Mouse (Mus musculus) heart, adult 11 months (tissue): Measurements from ENCODE around the gene Tcl1b4.
"Not testable (repeated sequence)": the region's sequence is repeated elsewhere in the genome, so short reads cannot be mapped to it uniquely, and the experiment has no call there.

Experiments
- DNase-seq: peaks from one replicate; pipeline ENCODE4 v3.0.0; 2022

Tcl1b4 gene

DNA sequence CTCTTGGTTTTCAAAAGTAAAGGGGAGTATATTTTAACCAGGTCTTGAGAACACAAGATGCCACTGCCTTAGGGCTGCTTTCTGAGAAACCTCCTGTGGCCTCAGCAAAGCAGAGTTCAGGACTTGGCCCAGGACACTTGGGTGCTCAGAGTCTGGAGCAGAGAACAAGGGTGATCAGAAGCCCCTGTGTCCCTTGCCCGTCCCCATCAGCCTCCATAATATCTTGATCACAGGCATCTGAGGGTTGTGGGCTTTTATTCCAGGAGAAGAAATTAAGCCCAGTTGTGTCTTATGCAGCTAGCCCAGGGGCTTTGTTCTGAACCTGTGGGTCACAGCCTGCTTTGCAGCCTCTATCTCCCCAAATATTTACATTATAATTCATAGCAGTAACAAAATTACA is at the start of gene Tcl1b4:
TSS of gene Tcl1b4 (plus strand) at position 301 of the 400 bp plus-strand sequence.
- not testable (repeated sequence) for DNase-seq

DNA sequence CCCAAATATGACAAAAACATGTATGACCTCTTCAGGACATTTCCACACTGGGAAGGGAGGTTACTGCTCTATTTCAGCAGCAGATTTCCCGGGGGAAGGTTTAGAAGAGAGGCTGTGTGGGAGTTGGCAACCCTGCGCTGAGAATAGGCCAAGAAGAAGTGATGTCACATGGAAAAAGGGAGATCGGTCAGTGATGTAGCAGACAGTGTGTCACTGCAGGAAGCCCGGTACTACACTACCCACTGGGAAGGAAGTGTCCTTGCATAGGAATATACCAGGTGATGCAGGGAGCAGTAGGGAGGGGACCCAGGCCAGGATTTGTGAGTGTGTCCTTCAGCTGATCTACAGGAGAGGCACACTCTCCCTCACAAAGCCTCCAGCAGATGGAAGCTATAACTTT is 46.5 kb upstream of the Tcl1b4 start:
- DNase-seq: not testable (repeated sequence)

DNA sequence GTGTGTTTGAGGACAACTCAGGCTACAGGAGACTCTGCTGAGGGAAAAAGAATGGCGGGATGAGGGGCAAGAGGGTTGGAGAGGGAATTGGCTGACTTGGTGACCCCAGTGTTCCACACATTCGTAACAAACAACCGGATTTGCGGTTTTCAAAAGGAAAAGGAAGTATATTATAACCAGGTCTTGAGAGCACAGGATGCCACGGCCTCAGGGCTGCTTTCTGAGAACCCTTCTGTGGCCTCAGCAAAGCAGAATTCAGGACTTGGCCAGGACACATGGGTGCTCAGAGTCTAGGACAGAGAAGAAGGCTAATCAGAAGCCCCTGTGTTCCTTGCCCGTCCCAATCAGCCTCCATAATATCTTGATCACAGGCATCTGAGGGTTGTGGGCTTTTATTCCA is 42.9 kb upstream of the Tcl1b4 start:
- DNase-seq: no peak

DNA sequence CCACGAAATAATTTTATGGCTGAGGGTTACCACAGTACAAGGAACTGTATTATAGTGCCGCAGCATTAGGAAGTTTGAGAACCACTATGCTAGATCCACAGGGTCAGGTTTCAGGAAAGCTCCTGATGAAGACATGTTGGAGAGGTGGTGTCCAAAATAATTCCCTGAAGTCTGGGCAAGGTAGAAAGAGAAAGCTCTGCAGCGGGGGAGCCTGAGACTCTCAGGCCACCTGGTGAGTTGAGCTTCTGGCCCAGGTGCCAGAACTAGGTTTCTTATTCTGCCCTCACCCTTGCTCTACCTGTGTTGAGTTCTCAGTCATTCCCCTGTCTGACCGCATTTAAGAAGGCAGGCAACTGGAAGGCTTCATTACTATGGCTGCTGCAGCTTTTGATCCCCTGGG is 42.4 kb upstream of the Tcl1b4 start, which contains the start of gene Tcl1b1:
TSS of gene Tcl1b1 (plus strand) at position 301 of the 400 bp plus-strand sequence.
- no peak for DNase-seq

DNA sequence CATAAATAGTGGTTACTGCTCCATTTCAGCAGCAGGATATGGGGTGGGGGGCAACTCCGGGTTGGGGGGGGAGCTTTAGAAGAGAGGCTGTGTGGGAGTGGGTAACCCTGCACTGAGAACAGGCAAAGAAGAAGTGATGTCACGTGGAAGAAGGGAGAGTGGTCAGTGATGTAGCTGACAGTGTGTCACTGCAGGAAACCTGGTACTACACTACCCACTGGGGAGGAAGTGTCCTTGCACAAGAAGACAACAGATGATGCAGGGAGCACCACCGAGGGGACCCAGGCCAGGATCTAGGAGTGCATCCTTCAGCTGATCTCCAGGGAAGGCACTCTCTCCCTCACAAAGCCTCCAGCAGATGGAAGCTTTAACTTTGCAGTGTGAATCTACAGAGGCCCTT is 35.0 kb upstream of the Tcl1b4 start:
- no peak for DNase-seq

DNA sequence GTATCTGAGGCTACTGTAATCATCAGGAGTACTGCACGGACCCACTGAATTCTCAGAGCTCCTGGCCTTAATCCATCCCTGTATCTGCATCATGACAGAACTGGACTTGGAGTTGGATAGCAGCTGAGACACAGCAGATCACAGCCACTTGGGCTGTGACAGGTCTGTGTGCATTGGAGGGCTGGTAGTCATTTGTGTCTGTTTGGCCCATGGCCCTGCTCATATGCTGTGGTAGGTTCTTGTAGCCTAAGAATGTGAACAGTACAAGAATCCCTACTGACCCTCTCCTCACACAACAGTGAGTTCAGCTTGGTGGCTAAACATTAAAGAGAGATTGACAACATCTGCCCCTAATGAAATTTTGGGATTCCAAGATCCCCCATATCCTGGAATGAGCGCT is 28.4 kb upstream of the Tcl1b4 start:
- no peak for DNase-seq

DNA sequence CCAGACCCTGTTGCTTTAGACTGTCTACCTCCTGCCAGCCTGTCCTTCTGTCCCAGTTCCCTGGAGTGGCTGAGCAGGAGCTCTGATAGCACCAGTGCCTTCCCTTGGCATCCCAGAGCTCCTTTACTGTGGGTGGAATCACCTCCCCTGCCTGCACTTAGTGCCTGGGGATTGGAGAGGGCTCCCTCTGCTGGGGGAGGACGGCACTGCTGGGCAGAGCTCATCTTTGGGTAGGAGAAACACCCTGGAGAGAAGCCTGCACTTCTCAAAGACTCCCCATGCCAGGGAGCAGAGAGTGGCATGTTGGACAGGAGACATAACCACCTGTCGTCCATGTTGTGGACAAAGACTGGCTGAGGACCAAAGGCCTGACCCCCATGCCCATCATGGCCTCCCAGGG is 27.4 kb upstream of the Tcl1b4 start:
- DNase-seq: not testable (repeated sequence)

DNA sequence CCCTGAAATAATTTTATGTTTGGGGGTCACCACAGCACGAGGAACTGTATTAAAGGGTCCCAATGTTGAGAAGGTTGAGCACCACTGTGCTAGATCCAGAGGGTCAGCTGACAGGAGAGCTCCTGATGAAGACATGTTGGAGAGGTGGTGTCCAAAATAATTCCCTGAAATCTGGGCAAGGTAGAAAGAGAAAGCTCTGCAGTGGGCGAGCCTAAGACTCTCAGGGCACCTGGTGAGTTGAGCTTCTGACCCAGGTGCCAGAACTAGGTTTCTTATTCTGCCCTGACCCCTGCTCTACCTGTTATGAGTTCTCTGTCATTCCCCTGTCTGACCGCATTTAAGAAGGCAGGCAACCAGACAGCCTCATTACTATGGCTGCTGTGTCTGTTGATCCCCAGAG is 25.7 kb upstream of the Tcl1b4 start, which contains the start of gene Tcl1b5:
TSS of gene Tcl1b5 (plus strand) at position 301 of the 400 bp plus-strand sequence.
- DNase-seq: not testable (repeated sequence)

DNA sequence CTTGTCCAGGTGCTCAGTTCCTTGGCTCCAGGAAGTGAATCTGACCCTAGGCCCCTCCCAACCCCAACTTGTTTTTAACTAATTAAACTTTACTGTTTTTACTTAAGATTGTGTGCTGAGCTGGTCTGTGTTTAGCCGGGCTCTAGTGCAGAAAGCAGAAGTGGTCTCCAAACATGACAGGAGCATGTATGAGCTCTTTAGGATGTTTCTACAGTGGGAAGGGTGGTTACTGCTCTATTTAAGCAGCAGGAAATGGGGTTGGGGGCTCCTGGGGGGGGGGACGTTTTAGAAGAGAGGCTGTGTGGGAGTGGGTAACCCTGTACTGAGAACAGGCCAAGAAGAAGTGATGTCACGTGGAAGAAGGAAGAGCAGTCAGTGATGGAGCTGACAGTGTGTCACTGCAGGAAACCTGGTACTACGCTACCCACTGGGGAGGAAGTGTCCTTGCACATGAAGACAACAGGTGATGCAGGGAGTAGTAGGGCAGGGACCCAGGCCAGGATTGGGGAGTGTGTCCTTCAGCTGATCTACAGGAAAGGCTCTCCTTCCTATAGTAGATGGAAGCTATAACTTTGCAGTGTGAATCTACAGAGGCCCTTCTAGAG is 20.6 kb upstream of the Tcl1b4 start:
- DNase-seq: not testable (repeated sequence)

DNA sequence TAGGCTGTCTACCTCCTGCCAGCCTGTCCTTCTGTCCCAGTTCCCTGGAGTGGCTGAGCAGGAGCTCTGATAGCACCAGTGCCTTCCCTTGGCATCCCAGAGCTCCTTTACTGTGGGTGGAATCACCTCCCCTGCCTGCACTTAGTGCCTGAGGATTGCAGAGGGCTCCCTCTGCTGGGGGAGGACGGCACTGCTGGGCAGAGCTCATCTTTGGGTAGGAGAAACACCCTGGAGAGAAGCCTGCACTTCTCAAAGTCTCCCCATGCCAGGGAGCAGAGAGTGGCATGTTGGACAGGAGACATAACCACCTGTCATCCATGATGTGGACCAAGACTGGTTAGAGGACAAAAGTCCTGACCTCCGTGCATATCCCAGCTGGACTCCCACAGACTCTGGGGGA is 12.8 kb upstream of the Tcl1b4 start:
- DNase-seq: not testable (repeated sequence)

DNA sequence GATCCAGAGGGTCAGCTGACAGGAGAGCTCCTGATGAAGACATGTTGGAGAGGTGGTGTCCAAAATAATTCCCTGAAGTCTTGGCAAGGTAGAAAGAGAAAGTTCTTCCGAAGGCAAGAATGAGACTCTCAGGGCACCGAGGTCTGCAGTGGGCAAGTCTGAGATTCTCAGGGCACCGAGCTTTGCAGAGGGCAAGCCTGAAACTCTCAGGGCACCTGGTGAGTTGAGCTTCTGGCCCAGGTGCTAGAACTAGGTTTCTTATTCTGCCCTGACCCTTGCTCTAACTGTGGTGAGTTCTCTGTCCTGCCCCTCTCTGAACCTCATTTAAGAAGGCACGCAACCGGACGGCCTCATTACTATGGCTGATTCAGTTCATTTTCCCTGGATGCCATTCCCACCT is 11.0 kb upstream of the Tcl1b4 start, which contains the start of gene Tcl1b3:
TSS of gene Tcl1b3 (plus strand) at position 301 of the 400 bp plus-strand sequence.
- DNase-seq: not testable (repeated sequence)

DNA sequence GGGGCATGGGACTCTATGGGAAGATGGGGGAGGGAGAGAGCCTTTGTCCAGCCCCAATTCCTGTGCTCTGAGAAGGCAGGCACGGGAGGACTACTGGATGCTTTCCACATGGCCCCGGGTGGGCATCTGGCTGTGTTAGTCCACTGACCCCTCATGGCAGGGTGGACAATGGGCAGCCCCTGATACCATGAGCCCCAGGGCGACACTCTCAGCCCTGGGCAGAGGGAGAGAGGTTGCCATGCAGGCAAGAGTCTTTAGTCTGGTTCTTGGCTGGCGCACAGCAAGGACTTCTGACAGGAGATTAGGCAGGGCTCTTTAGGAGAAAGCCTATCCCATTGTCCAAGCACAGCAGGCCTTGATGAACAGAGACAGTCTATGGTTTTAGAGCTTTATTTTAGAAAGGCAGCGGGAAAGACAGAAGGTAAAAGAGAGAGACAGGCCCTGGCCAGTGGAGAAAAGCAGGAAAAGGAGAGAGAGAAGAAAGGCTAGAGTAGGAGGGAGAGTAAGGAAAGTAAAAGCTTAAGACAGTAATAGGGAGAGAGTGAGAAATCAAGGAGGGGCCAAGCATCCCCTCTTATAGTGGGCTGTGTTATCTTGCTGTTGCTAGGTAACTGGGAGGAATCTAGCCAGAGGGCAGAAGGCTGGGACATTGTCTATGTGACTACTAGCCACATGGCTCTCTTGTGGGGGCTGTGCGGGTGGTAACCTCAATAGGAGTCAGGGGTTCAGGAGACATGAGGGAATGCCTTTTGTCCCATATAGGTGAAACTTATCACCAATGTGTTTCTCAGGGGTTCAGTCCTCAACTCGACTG is 1.9 kb upstream of the Tcl1b4 start:
- DNase-seq: not testable (repeated sequence)

DNA sequence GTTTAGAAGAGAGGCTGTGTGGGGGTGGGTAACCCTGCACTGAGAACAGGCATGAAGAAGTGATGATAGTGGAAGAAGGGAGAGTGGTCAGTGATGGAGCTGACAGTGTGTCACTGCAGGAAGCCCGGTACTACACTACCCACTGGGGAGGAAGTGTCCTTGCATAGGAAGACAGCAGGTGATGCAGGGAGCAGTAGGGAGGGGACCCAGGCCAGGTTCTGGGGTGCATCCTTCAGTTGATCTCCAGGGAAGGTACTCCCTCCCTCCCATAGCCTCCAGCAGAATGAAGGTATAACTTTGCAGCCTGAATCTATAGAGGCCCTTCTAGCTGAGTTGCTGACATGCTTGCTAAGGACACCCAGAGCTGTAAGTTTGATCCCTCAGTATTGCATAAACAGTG is 5.3 kb downstream of the Tcl1b4 start:
- DNase-seq: peak; percentile 61

DNA sequence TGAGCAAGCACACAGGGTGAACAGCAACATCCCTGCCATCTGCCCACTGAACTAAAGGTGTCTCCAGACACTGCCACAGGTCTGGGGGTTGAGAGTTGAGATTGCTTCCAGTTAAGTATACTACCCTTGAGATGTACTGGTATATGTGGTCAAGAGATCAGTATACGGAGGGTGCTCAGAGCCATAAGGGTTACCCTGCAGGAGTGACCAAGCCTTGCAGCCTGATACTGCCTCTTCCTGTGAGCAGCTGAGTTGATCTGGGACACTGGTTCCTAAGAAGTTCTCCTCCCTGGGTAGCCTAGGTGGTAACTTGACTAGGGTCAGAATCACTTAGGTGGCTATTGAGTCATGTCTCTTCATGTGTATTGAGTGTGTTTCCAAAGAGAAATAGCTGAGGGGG is 6.7 kb downstream of the Tcl1b4 start:
- peak; percentile 74 for DNase-seq

DNA sequence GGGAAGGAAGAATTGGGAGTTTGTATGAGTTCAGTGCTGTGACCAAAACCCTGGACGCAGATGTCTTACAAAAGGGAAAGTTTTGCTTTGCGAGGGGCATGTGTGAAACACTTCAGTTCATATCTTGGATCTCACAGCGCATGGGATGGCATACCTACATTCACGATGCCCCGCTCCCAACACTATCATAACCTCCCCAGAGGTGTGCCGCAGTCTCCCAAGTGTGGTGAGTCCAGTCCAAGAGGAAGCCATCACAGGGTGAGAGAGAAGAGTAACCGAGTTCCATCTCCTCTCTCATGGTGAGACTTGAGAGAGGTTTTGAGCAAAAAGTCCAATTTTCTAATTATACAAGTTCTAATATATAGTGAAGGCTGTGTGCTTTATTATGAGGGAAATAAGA is 7.5 kb downstream of the Tcl1b4 start:
- peak; percentile 75 for DNase-seq

DNA sequence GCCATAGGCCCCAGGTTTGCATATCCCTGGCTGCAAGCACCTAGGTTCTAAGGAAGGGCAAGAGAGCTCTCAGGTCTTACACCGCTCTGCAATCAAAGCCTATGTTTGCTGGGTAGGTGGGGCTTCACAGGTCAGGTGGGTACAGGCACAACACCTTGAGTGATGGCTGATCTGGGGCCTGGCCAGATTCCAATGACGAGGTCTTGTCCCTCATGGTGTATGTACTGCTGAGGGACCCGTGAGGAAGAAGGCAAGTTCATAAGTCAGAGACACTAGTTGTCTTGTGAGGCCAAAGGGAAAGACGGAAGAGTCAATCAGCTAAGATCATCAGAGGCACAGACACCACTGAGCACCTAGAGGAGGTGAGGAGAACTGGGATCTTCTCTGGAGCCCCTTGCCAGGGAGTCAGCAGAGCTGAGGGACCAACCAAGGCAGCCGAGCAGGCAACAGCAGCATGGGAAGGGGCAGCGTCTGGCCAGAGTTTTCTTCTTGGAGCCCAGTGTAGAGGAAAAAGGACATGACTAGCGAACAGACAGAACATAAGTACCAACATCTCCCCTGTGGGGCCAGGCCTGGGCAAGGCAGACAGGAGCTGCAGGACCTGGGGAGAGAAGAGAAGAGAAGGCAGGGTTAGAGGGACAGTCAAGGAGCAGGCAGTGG is 15.5 kb downstream of the Tcl1b4 start:
- DNase-seq: peak; percentile 61

DNA sequence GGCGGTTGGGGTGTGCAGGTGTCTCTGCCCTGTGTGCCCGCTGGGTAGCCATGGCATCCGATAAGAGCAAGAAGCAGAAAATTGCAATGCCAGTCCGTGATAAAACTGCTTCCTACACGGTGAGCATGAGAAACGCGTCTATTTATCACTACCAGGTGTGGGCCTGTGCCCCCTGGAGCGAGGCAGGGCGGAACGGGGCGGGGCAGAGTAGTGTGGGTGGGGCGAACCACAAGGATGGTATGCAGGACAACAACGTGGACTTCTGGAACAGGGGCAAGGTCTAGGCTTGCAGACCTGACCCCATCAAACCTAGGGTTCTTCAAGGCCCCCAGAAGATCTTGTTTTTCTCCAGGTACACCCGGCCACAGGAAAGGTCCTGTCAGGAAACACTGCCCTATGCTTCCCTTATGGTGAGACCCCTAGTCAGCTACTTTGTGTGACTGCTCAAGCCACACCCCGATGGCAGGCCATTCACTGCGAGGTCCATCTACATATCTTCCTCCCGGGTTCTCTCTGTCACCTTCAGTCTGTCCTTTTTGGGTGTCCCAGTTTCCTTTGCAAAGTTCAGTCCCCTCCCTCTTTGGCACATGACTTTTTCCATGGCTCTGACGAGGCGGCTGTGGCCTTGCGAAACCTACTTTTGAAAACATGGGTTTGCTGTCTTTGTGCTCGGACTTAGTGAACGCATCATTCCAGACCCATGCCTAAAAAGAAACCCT is 21.0 kb downstream of the Tcl1b4 start, which contains the start of gene Tcl1:
TSS of gene Tcl1 (minus strand) at position 193 of the 719 bp plus-strand sequence.
- DNase-seq: peak; percentile 55

DNA sequence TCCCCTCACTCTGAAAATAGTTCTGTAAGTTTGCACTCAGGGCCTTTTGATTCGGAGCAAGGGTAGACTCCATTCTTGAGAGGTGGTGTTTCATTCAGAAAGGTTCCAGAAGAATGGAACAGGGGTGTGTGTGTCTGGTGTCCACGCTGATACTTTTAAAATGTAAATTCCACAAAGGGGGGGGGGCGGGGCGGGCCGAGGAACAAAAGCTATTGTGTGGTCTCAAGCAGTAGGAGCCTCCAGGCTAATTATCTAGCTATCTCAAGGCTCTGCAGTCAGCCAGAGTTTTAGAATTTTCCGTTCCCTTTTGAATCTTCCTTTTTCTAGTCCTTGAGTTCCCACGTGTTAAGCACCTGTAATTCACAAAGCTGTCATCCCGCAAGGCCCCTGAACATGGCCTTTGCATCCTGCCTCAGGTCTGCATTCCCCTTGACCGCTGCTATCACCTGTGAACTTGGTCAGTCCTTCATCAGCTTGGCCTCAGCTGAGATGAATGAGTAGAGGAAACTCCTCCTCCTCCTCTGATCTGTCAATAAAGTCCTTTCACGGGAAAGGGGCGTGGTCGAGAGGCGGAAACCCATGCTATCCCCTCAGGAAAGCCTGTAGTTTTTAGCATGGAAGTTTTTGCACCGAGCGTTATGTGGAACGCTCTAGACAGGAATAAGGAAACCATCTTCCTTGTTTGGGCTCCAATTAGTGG is 23.0 kb downstream of the Tcl1b4 start:
- DNase-seq: peak; percentile 48

DNA sequence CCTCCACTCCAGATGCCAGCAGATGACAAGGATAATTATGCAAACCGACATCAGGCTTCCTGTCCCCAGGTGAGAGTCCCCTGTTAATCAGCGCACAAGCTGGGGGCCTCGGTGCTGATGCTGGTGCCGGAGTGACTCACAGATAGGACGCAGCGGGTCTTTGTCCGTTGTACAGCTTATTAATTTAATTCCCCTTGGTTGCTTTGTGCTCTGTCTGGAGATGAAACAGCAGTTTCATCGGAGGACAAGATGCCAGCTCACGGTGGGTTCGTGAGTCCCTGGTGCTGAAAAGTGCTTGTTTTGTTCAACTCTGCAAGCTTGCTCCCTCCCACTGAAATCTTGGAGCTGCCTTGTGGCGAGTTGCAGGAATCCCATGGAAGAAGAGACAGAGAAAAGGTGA is 32.6 kb downstream of the Tcl1b4 start:
- peak; percentile 51 for DNase-seq

DNA sequence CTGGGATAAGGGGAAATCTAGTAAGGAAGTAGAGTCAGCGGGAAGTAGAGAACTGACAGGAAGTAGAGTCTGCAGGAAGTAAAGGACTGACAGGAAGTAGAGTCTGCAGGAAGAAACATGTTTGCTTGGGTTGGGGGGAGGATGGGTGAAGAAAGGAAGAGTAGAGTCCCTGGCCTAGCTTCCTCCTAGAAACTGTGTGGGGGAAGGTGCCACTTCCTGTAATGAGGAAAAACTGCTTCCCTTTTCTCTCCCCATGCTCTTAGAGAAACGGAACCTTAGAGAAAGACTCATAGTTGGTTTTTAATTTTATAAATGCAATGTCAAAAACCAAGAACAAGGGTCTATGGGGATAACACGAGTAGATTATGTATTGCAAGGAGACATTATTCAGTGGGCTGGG is 33.3 kb downstream of the Tcl1b4 start:
- DNase-seq: peak; percentile 60

DNA sequence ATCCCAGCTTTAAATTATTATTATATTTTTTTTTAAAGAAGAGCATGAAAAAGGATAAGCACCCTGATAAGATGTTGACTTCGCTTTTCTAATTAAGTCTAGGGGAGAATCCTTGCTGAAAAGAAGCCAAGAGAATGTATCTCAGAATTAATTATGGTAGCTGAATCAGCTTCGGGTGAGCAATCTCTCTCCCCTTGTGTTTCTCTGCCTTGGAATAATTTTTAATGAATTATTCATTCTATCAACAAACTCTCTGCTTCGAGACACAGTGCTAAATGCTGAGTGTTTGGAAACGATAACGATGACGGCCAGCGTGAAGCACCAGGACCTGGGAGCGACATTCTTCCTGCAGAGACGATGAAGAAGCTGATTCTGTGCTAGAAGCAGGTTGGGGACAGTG is 37.3 kb downstream of the Tcl1b4 start:
- peak; percentile 35 for DNase-seq

DNA sequence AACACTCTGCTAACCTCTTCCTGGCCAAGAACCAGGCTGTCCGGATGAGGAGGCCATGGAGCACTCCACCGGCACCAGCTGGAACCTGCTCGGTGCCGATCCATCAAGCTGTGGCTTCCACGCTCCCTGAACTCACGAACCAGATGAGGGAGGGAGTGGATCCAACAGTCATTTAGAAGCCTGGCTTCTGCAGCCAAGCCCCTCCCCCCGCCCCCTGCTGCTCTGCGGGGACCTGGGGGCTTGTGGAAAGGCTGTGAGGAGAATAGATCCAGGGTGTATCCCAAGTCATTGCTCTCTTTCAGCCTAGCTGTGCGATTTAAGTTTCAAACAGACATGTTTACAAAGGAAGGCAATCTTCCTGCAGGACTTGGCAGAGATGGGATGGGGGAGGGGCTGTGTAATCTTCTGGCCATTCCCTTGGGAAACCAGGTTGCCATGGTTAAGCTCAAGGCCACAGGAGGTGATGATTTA is 47.0 kb downstream of the Tcl1b4 start:
- peak; percentile 76 for DNase-seq
